In genomic region chr15:83236824-83237223, GRCm38 (mm10) we compare ENCODE assay signal across 28 mouse cellular contexts. TPM values are rescaled to one million over a fixed set of nuclear protein-coding genes. Genes with fewer than 3 reads are reported as not detected.
DNase-seq lines count a peak whose midpoint lies in the region; ATAC-seq and TF ChIP-seq lines count a peak whose summit lies in the region.
"Had no signal": no experiment of that assay in that cellular context is flagged by ENCODE, and none has a peak within 500 bp of the region (broad histone marks: within the 10 kb centered on the region; RNA-seq: fewer than 3 reads in every experiment).

No protein-coding gene starts in this region.

- peaks cover 45% of the 10 kb centered on the region for H3K36me3 ChIP-seq in E14TG2a.4 (ENCODE audit: insufficient read depth, low read length)
- peaks cover 8% of the 10 kb centered on the region; the same call in 1 of the 2 replicates for H3K36me3 ChIP-seq in ES-E14 (ENCODE audit: control insufficient read depth, insufficient read depth, low read length, poor library complexity, severe bottlenecking)
- H3K36me3 ChIP-seq in intestine, embryonic 16.5 days (ENCODE audit: control insufficient read depth, insufficient read depth, low read length), result no peaks in the 10 kb centered on the region
- H3K36me3 ChIP-seq in stomach, embryonic 16.5 days (ENCODE audit: control insufficient read depth, insufficient read depth, low read length), result no peaks in the 10 kb centered on the region
- H3K36me3 ChIP-seq in heart, embryonic 12.5 days, result no peaks in the 10 kb centered on the region
- H3K36me3 ChIP-seq: G1E; heart, embryonic 15.5 days; limb, embryonic 13.5 days; lung, embryonic 15.5 days; midbrain, embryonic 10.5 days; midbrain, embryonic 15.5 days; neural tube, embryonic 15.5 days had no signal

- H3K4me3 ChIP-seq in E14TG2a.4 (replicated peaks; ENCODE audit: low read length) (peak overlapping the region; percentile 73), ES-E14 (ENCODE audit: insufficient read depth in 1 of 2, low read depth in 1 of 2, low read length in 2 of 2, poor library complexity in 1 of 2, severe bottlenecking in 1 of 2) (peak overlapping the region; percentile 31 to 47; a peak in 2 of 4 replicates)
- no peak overlapping the region for H3K4me3 ChIP-seq in intestine, embryonic 16.5 days (ENCODE audit: low read length)
- no peak overlapping the region for H3K4me3 ChIP-seq in stomach, embryonic 16.5 days (replicated peaks; ENCODE audit: low read length)
- no peak overlapping the region for H3K4me3 ChIP-seq in heart, embryonic 12.5 days
- H3K4me3 ChIP-seq: erythroblast, embryonic 14.5 days; heart, embryonic 15.5 days; left cerebral cortex, adult 2 months; limb, embryonic 13.5 days; lung, embryonic 15.5 days; midbrain, embryonic 10.5 days; midbrain, embryonic 15.5 days; neural tube, embryonic 15.5 days had no signal

- in situ Hi-C loops in ES-E14 (cut with MboI; ENCODE audit: low sequenced_read_pairs in 2 of 2, unreplicated experiment in 2 of 2), result no loop called here

- WGBS in intestine, embryonic 16.5 days, result 0% methylated on average over 1 of the region's 1 CpGs
- 0% methylated on average over 1 of the region's 1 CpGs for WGBS in stomach, embryonic 16.5 days
- 0% methylated on average over 1 of the region's 1 CpGs for WGBS in heart, embryonic 12.5 days

- DNase-seq in ES-E14 (ENCODE audit: low read depth, low spot score), result no peak
- no peak for DNase-seq in cerebellum, adult 9-11 months
- DNase-seq in spleen, postnatal 10 days (ENCODE audit: low spot score in 2 of 2), result no peak
- DNase-seq: adrenal gland, postnatal 25 days; cerebellum, adult 11-12 months; cerebellum, postnatal 10 days; gastrocnemius, postnatal 10 days; kidney, adult 2 months; layer of hippocampus, adult 9-11 months; thymus, postnatal 4 days had no signal

- no peaks in the 10 kb centered on the region for H3K9me3 ChIP-seq in E14TG2a.4 (ENCODE audit: low read length)
- H3K9me3 ChIP-seq in ES-E14 (ENCODE audit: control insufficient read depth, insufficient read depth, low read depth, low read length), result no peaks in the 10 kb centered on the region
- H3K9me3 ChIP-seq in intestine, embryonic 16.5 days (ENCODE audit: control insufficient read depth, low read length), result no peaks in the 10 kb centered on the region
- no peaks in the 10 kb centered on the region for H3K9me3 ChIP-seq in stomach, embryonic 16.5 days (replicated peaks; ENCODE audit: control insufficient read depth, low read length)
- no peaks in the 10 kb centered on the region for H3K9me3 ChIP-seq in heart, embryonic 12.5 days (replicated peaks)
- H3K9me3 ChIP-seq: G1E; heart, embryonic 15.5 days; limb, embryonic 13.5 days; lung, embryonic 15.5 days; midbrain, embryonic 10.5 days; midbrain, embryonic 15.5 days; neural tube, embryonic 15.5 days had no signal

- peak; percentile 88 for ATAC-seq in intestine, embryonic 16.5 days
- ATAC-seq in stomach, embryonic 16.5 days (ENCODE audit: insufficient read depth, low FRiP score), result peak; percentile 70; the same call in 1 of the 2 replicates
- no peak for ATAC-seq in heart, embryonic 12.5 days (ENCODE audit: insufficient number of reproducible peaks, low FRiP score)
- ATAC-seq: forebrain, embryonic 16.5 days; hindbrain, postnatal 0 days; midbrain, embryonic 15.5 days had no signal

- H3K4me1 ChIP-seq in E14TG2a.4 (replicated peaks; ENCODE audit: low read depth, low read length) (peaks cover 90% of the 10 kb centered on the region), ES-E14 (ENCODE audit: control insufficient read depth in 2 of 2, insufficient read depth in 2 of 2, low read length in 2 of 2, poor library complexity in 1 of 2) (peaks cover 7 to 29% of the 10 kb centered on the region in 2 experiments)
- peaks cover 8% of the 10 kb centered on the region; the same call in 1 of the 2 replicates for H3K4me1 ChIP-seq in intestine, embryonic 16.5 days (ENCODE audit: control insufficient read depth, insufficient read depth, low read length)
- peaks cover 7% of the 10 kb centered on the region for H3K4me1 ChIP-seq in stomach, embryonic 16.5 days (ENCODE audit: control insufficient read depth, insufficient read depth, low read length)
- H3K4me1 ChIP-seq in heart, embryonic 12.5 days (replicated peaks), result peaks cover 8% of the 10 kb centered on the region
- H3K4me1 ChIP-seq: lung, embryonic 15.5 days; midbrain, embryonic 15.5 days had no signal

- no peak for TF ChIP-seq CTCF in E14TG2a.4 (conservative IDR thresholded peaks at IDR 0.05; ENCODE audit: low read length)

- H3K9ac ChIP-seq in ES-E14 (ENCODE audit: insufficient read depth, low read depth, low read length, poor library complexity, severe bottlenecking), result no peak overlapping the region; the same call in 1 of the 2 replicates
- H3K9ac ChIP-seq in intestine, embryonic 16.5 days (ENCODE audit: low read depth, low read length), result no peak overlapping the region
- H3K9ac ChIP-seq in stomach, embryonic 16.5 days (ENCODE audit: low read length), result no peak overlapping the region
- H3K9ac ChIP-seq in heart, embryonic 12.5 days, result no peak overlapping the region
- H3K9ac ChIP-seq: heart, embryonic 15.5 days; limb, embryonic 13.5 days; lung, embryonic 15.5 days; midbrain, embryonic 15.5 days; neural tube, embryonic 15.5 days had no signal

- H3K27ac ChIP-seq in ES-E14 (ENCODE audit: insufficient read depth, low read depth, low read length, poor library complexity, severe bottlenecking), result no peak overlapping the region; the same call in 1 of the 2 replicates
- no peak overlapping the region for H3K27ac ChIP-seq in intestine, embryonic 16.5 days (ENCODE audit: low read length)
- no peak overlapping the region for H3K27ac ChIP-seq in stomach, embryonic 16.5 days (ENCODE audit: low read length)
- H3K27ac ChIP-seq in heart, embryonic 12.5 days (ENCODE audit: poor library complexity, severe bottlenecking), result no peak overlapping the region
- H3K27ac ChIP-seq: heart, embryonic 15.5 days; hindbrain, postnatal 0 days; kidney, postnatal 0 days; left cerebral cortex, adult 2 months; limb, embryonic 13.5 days; lung, embryonic 15.5 days; midbrain, embryonic 10.5 days; midbrain, embryonic 15.5 days; neural tube, embryonic 15.5 days had no signal

- H3K4me2 ChIP-seq in intestine, embryonic 16.5 days (ENCODE audit: low read depth, low read length), result no peak overlapping the region
- H3K4me2 ChIP-seq in stomach, embryonic 16.5 days (ENCODE audit: low read depth, low read length), result peak overlapping the region; percentile 29; the same call in 1 of the 2 replicates
- H3K4me2 ChIP-seq in heart, embryonic 12.5 days, result no peak overlapping the region
- H3K4me2 ChIP-seq: heart, embryonic 15.5 days; limb, embryonic 13.5 days; liver, embryonic 11.5 days; lung, embryonic 15.5 days; midbrain, embryonic 15.5 days; neural tube, embryonic 15.5 days had no signal

- no peaks in the 10 kb centered on the region for H3K27me3 ChIP-seq in E14TG2a.4 (ENCODE audit: insufficient read depth, low read length)
- H3K27me3 ChIP-seq in intestine, embryonic 16.5 days (replicated peaks; ENCODE audit: control insufficient read depth, insufficient read depth, low read length), result no peaks in the 10 kb centered on the region
- H3K27me3 ChIP-seq in stomach, embryonic 16.5 days (ENCODE audit: control insufficient read depth, insufficient read depth, low read length), result no peaks in the 10 kb centered on the region
- H3K27me3 ChIP-seq in heart, embryonic 12.5 days (replicated peaks), result no peaks in the 10 kb centered on the region
- H3K27me3 ChIP-seq: heart, embryonic 15.5 days; limb, embryonic 13.5 days; lung, embryonic 15.5 days; midbrain, embryonic 15.5 days; neural tube, embryonic 15.5 days had no signal

TF ChIP-seq in ES-E14, 5 proteins besides CTCF, POLR2A, EP300 and RAD21:
- no peak for TF ChIP-seq ZNF384 (IDR thresholded peaks at IDR 0.05; ENCODE audit: low read depth, low read length)
- no peak for TF ChIP-seq MAFK (IDR thresholded peaks at IDR 0.05; ENCODE audit: insufficient read depth, low read depth, low read length)
- no peak for TF ChIP-seq HCFC1 (IDR thresholded peaks at IDR 0.05; ENCODE audit: borderline replicate concordance, insufficient read depth, low read length)
- no peak for TF ChIP-seq CHD2 (IDR thresholded peaks at IDR 0.05; ENCODE audit: low read depth, low read length)
- no peak for TF ChIP-seq ZC3H11A (IDR thresholded peaks at IDR 0.05; ENCODE audit: borderline replicate concordance, low read depth, low read length)

RNA-seq across cellular contexts. Expression of gene A4galt, which starts 14.8 kb away (rescaled TPM):
- total RNA-seq in ES-E14 (2012; rRNA removed), result 22.7 and 30.9 TPM in 2 replicates
- polyA plus RNA-seq in intestine, embryonic 16.5 days (2015; fragmentation: Nextera tagmentation; extraction: Ambion mirVana), result 3.9 and 4.2 TPM in 2 replicates
- polyA plus RNA-seq in stomach, embryonic 16.5 days (2015; fragmentation: Nextera tagmentation; extraction: Ambion mirVana), result 15.3 and 16.9 TPM in 2 replicates
- 0.18 TPM in 2 replicates for polyA plus RNA-seq in heart, embryonic 12.5 days (2016; fragmentation: Nextera tagmentation; extraction: Ambion mirVana)
- total RNA-seq: megakaryocyte progenitor cell, adult 5-6 weeks had no signal
- polyA plus RNA-seq: erythroblast, embryonic 14.5 days; G1E had no signal

Comparison
In these comparisons a context has a peak if more than half of its experiments do, and no peak if none do; other contexts are left out.
1. H3K4me3 ChIP-seq: peak in E14TG2a.4 (single experiment) and ES-E14 (2 of 2); none in intestine, embryonic 16.5 days (single experiment), stomach, embryonic 16.5 days (single experiment) and heart, embryonic 12.5 days (single experiment).